Mouse (Mus musculus): ENCODE results near the gene Ccr9. TPM values are rescaled to one million over a fixed set of nuclear protein-coding genes. Genes with fewer than 3 reads are reported as not detected.

Gene Ccr9
- polyA plus RNA-seq, 1 experiment, result 8.7 TPM

DNA sequence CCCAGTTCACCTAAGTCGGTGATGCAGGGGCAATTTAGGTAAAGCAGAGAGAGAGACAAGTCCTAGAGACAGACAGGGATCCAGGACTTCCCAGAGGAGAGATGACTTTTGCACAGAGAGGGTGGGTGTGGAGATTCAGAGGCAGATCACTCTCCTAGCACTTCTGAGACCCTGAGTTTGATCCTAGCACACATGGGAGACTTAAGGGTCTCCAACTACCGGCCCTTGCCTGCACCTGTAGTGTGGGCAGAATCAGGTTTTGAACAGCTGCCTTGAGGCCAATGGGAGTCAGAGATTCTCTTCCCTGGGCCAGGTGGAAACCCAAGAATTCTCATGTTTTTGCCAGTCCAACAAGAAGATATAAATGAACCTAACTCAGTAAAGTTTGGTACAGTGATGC lies 959 bp downstream of the Ccr9 start:
- no peak for DNase-seq (ENCODE audit: low read depth in 1 of 2, low spot score in 2 of 2)
- Histone ChIP-seq H3K27me3 (ENCODE audit: control insufficient read depth, insufficient read depth, low read length) (peaks cover 12% of the 10 kb centered on the region), H3K36me3 (ENCODE audit: control insufficient read depth, insufficient read depth, low read length) (no peaks in the 10 kb centered on the region), H3K27ac (ENCODE audit: insufficient read depth, low read length) (no peak overlapping the region), H3K4me3 (ENCODE audit: extremely low read depth, insufficient read depth, insufficient read length) (no peak overlapping the region), H3K4me1 (ENCODE audit: control insufficient read depth, insufficient read depth, insufficient read length) (peaks cover 8% of the 10 kb centered on the region; the same call in 1 of the 2 replicates)
- 56% methylated on average over 2 of the region's 2 CpGs for WGBS
- TF ChIP-seq POLR2A (IDR thresholded peaks at IDR 0.05; ENCODE audit: low read depth, low read length) (no peak), CTCF (IDR thresholded peaks at IDR 0.05; ENCODE audit: extremely low read depth, insufficient read depth, insufficient read length, insufficient replicate concordance) (no peak)

DNA sequence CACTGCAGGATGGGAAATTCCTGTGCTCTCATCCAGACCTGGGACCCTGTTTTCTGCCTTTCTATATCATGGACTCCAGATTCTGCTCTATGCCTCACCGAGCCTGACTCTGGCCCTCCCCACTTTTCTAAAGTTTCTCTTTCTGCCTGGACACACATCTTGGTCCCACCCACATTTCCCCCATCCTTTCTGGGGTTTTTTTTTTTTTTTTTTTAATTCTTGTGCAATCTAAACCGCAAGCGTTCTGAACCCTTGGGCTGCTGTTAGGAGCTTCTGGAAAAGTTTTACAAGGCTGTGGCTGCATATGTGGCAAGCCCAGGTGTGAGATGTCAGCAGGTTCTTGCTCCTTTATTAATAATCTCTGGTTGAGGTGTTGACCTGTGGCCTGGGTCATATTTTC lies 5.5 kb downstream of the Ccr9 start:
- no peak for DNase-seq (ENCODE audit: low read depth in 1 of 2, low spot score in 2 of 2)
- WGBS, result 16% methylated on average over 3 of the region's 3 CpGs
- TF ChIP-seq POLR2A (IDR thresholded peaks at IDR 0.05; ENCODE audit: low read depth, low read length) (no peak), CTCF (IDR thresholded peaks at IDR 0.05; ENCODE audit: extremely low read depth, insufficient read depth, insufficient read length, insufficient replicate concordance) (no peak)
- H3K4me1 ChIP-seq (ENCODE audit: control insufficient read depth, insufficient read depth, insufficient read length), result peaks cover 3% of the 10 kb centered on the region; the same call in 1 of the 2 replicates
- no peaks in the 10 kb centered on the region for H3K36me3 ChIP-seq (ENCODE audit: control insufficient read depth, insufficient read depth, low read length)
- H3K4me3 ChIP-seq (ENCODE audit: extremely low read depth, insufficient read depth, insufficient read length), result no peak overlapping the region
- H3K27me3 ChIP-seq (ENCODE audit: control insufficient read depth, insufficient read depth, low read length), result peaks cover 2% of the 10 kb centered on the region; the same call in 1 of the 2 replicates
- no peak overlapping the region for H3K27ac ChIP-seq (ENCODE audit: insufficient read depth, low read length)

DNA sequence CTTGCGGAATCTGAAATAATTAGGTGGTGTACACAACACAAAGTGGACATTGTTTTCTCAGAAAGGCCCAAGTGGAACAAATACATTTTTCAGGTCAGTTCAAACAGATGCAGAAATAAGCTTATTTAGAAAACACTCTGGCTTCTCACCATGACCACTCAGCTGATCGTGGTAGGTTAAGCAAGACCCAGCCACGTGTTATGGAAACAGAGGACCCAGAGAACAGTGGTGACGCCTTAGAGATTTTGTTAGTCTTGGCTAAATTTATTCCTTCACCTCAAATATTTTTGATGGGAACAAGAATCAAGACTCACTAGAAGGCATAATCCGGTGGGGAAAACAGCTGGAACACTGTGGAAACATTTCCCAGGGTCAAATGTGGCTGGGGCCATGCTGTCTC lies 8.0 kb downstream of the Ccr9 start:
- Histone ChIP-seq H3K4me1 (ENCODE audit: control insufficient read depth, insufficient read depth, insufficient read length) (no peaks in the 10 kb centered on the region), H3K27me3 (ENCODE audit: control insufficient read depth, insufficient read depth, low read length) (no peaks in the 10 kb centered on the region), H3K36me3 (ENCODE audit: control insufficient read depth, insufficient read depth, low read length) (peaks cover under 1% of the 10 kb centered on the region; the same call in 1 of the 2 replicates), H3K4me3 (ENCODE audit: extremely low read depth, insufficient read depth, insufficient read length) (no peak overlapping the region), H3K27ac (ENCODE audit: insufficient read depth, low read length) (no peak overlapping the region)
- TF ChIP-seq POLR2A (IDR thresholded peaks at IDR 0.05; ENCODE audit: low read depth, low read length), result no peak
- no peak for TF ChIP-seq CTCF (IDR thresholded peaks at IDR 0.05; ENCODE audit: extremely low read depth, insufficient read depth, insufficient read length, insufficient replicate concordance)
- no peak for DNase-seq (ENCODE audit: low read depth in 1 of 2, low spot score in 2 of 2)
- WGBS, result 81% methylated on average over 5 of the region's 5 CpGs

DNA sequence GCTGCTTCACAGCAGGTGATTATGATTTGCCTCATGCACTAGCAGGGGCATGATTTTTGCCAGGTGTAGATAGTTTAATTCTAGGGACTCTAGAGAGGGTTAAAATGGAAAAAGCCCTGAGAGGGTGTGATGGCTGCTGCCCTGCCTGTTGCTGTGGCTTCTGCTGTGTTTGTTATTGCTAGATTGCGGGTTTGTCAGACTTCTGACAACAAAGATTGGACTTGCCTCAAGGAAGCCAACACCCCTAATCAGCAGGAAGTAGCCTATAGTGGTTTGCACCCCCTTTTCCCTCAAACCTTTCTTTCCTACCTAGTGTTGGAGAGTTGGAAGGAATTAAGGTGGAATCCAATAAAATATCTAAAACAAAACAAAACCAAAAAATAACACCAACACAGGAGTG lies 10.0 kb downstream of the Ccr9 start:
- Histone ChIP-seq H3K4me1 (ENCODE audit: control insufficient read depth, insufficient read depth, insufficient read length) (no peaks in the 10 kb centered on the region), H3K27me3 (ENCODE audit: control insufficient read depth, insufficient read depth, low read length) (no peaks in the 10 kb centered on the region), H3K36me3 (ENCODE audit: control insufficient read depth, insufficient read depth, low read length) (peaks cover 1% of the 10 kb centered on the region; the same call in 1 of the 2 replicates), H3K4me3 (ENCODE audit: extremely low read depth, insufficient read depth, insufficient read length) (no peak overlapping the region), H3K27ac (ENCODE audit: insufficient read depth, low read length) (no peak overlapping the region)
- WGBS, result 89% methylated on average over 1 of the region's 1 CpGs
- DNase-seq (ENCODE audit: low read depth in 1 of 2, low spot score in 2 of 2), result no peak
- TF ChIP-seq CTCF (IDR thresholded peaks at IDR 0.05; ENCODE audit: extremely low read depth, insufficient read depth, insufficient read length, insufficient replicate concordance), result no peak
- no peak for TF ChIP-seq POLR2A (IDR thresholded peaks at IDR 0.05; ENCODE audit: low read depth, low read length)

DNA sequence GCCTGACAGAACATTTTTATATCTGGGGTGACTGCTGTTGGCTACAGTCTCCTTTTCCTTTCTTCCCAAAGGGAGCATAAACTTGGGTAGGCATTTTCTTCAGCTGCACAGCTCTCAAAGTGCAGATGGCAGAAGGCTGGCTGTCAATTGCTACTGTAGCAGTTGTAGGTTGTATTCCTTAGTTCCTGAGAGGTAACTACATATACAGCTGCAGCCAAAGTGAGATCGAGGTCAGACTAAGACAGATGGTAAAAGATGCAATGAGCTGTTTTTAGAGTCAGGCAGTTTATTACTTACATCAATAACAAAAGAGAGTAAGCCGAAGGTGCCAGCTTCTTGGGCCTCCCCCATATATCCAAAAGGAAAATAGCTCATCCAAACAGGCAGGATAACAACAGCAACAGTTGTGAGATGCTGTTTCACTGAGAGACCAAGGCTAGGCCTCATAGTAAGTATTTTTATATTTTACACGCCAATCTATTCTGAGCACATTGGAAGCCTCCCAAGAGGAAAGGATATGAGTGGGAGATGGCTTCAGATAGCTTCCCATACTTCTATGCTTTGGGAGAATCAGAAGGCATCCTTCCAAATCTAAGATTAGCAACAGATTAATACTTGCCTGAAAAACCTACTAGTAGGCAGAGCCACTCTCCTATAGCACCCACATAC lies 17.5 kb downstream of the Ccr9 start:
- Histone ChIP-seq H3K27me3 (ENCODE audit: control insufficient read depth, insufficient read depth, low read length) (no peaks in the 10 kb centered on the region), H3K27ac (ENCODE audit: insufficient read depth, low read length) (no peak overlapping the region), H3K4me1 (ENCODE audit: control insufficient read depth, insufficient read depth, insufficient read length) (no peaks in the 10 kb centered on the region), H3K4me3 (ENCODE audit: extremely low read depth, insufficient read depth, insufficient read length) (no peak overlapping the region), H3K36me3 (ENCODE audit: control insufficient read depth, insufficient read depth, low read length) (peaks cover 1% of the 10 kb centered on the region; the same call in 1 of the 2 replicates)
- no peak for TF ChIP-seq POLR2A (IDR thresholded peaks at IDR 0.05; ENCODE audit: low read depth, low read length)
- no peak for TF ChIP-seq CTCF (IDR thresholded peaks at IDR 0.05; ENCODE audit: extremely low read depth, insufficient read depth, insufficient read length, insufficient replicate concordance)
- 89% methylated on average over 3 of the region's 3 CpGs for WGBS
- DNase-seq (ENCODE audit: low read depth in 1 of 2, low spot score in 2 of 2), result no peak

DNA sequence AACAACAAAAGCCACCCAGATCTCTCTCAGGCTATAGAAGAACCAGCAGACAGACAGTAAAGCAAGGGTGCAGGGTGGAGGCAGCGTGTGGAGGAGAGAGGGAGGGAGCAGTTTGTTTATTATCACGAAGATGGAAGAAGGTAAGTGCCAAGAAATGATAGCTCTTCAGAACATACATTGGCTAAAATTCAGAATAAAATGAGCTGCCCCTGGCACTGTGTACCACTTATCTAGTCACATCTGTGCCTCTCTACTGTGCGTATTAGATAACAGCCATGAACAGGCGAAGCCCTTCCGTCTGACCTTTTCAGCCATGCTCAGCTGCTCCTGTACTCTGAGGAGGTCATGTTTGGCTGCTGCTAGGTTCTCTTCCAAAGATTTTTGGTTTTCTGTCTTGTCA lies 23.6 kb downstream of the Ccr9 start:
- no peak for DNase-seq (ENCODE audit: low read depth in 1 of 2, low spot score in 2 of 2)
- H3K36me3 ChIP-seq (ENCODE audit: control insufficient read depth, insufficient read depth, low read length), result peaks cover 5% of the 10 kb centered on the region; the same call in 1 of the 2 replicates
- TF ChIP-seq POLR2A (IDR thresholded peaks at IDR 0.05; ENCODE audit: low read depth, low read length), result no peak
- TF ChIP-seq CTCF (IDR thresholded peaks at IDR 0.05; ENCODE audit: extremely low read depth, insufficient read depth, insufficient read length, insufficient replicate concordance), result no peak
- 81% methylated on average over 5 of the region's 5 CpGs for WGBS
- H3K27ac ChIP-seq (ENCODE audit: insufficient read depth, low read length), result no peak overlapping the region
- H3K4me1 ChIP-seq (ENCODE audit: control insufficient read depth, insufficient read depth, insufficient read length), result no peaks in the 10 kb centered on the region
- H3K27me3 ChIP-seq (ENCODE audit: control insufficient read depth, insufficient read depth, low read length), result no peaks in the 10 kb centered on the region
- no peak overlapping the region for H3K4me3 ChIP-seq (ENCODE audit: extremely low read depth, insufficient read depth, insufficient read length)

DNA sequence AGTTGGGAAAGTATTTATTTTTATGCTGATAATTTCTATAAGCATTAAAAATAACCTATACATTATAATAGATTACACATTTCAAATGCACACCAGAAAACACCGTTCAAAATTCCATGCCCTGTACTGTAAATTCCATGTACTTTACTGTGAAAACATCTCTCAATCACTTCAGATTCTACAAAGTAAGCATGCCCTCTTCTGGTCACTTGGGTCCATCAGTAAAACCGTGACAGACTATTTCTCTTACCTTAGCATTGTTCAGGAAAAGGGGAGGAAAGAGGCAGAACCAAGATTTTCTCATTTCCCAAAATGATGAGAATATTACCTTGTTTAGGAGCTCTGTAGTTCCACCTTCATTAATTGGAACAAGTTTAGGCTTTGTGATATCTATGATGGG lies 31.0 kb downstream of the Ccr9 start:
- Histone ChIP-seq H3K4me3 (ENCODE audit: extremely low read depth, insufficient read depth, insufficient read length) (no peak overlapping the region), H3K27me3 (ENCODE audit: control insufficient read depth, insufficient read depth, low read length) (no peaks in the 10 kb centered on the region), H3K4me1 (ENCODE audit: control insufficient read depth, insufficient read depth, insufficient read length) (no peaks in the 10 kb centered on the region), H3K27ac (ENCODE audit: insufficient read depth, low read length) (no peak overlapping the region), H3K36me3 (ENCODE audit: control insufficient read depth, insufficient read depth, low read length) (peaks cover 5% of the 10 kb centered on the region; the same call in 1 of the 2 replicates)
- 79% methylated on average over 2 of the region's 2 CpGs for WGBS
- DNase-seq (ENCODE audit: low read depth in 1 of 2, low spot score in 2 of 2), result no peak
- no peak for TF ChIP-seq POLR2A (IDR thresholded peaks at IDR 0.05; ENCODE audit: low read depth, low read length)
- no peak for TF ChIP-seq CTCF (IDR thresholded peaks at IDR 0.05; ENCODE audit: extremely low read depth, insufficient read depth, insufficient read length, insufficient replicate concordance)

Data from spleen, adult 2 months (tissue).